Mouse (Mus musculus): ENCODE data around the gene Tnfrsf23.

DNA sequence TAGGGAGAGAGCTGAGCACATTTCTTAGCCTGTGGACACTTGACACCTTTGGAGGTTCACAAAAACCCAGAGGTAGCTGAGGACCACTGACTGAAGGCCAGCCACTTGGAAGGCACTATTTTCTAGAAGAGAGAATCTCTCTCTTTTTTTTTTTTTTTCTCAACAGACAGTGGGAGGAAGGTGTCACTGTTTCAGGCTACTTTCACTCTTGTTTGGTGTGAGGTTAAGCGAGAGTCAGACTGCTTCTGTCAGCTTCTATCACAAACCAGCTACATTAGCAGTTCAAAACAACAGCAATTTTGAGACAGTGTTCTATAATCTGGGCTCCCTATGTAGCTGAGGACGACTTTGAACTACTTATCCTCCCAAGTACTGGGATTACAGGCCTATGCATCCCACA lies 59.5 kb downstream of the Tnfrsf23 start:
- TF ChIP-seq CTCF (IDR thresholded peaks at IDR 0.05; ENCODE audit: extremely low read depth, insufficient read depth, low read length) (no peak), POLR2A (IDR thresholded peaks at IDR 0.05; ENCODE audit: extremely low read depth, insufficient read depth, low read length) (no peak)
